Mouse (Mus musculus): ENCODE measurements at regions not wholly inside any gene's neighbourhood (a gene's known extent, or its start where the extent isn't known, plus 50 kb on each side); places are given as distances from the start of the nearest gene placed in this dataset.

- TF ChIP-seq POLR2A (IDR thresholded peaks at IDR 0.05; ENCODE audit: borderline replicate concordance, insufficient read depth, low read length) (no peak), CTCF (IDR thresholded peaks at IDR 0.05; ENCODE audit: borderline replicate concordance, insufficient read depth, low read depth, low read length) (no peak)
Measured at GRCm38 (mm10) chr5:83436510-83436909, 81.5 kb upstream of the Tecrl start.

Data from cerebellum, adult 2 months (tissue).